Mouse (Mus musculus) limb, embryonic 14.5 days (tissue): ENCODE results near the gene Cebpe. TPM values are rescaled to one million over a fixed set of nuclear protein-coding genes. Genes with fewer than 3 reads are reported as not detected.

Experiments
- ATAC-seq: fragments of 200-750 bp; cut with Nextera tagmentation; 2 replicates; pipeline ENCODE4 v1.8.0; 2017; ENCODE audit warnings: low read depth, moderate number of reproducible peaks, moderate TSS enrichment; ENCODE audit not compliant: low FRiP score
- DNase-seq: peaks from one replicate; pipeline ENCODE4 v3.0.0-alpha.2; 2015; ENCODE audit warnings: low spot score
- H3K27ac ChIP-seq: fragments of 300-500 bp; sonication (generic); replicated peaks from 2 replicates; pipeline ENCODE4 v1.5.1; 2014; ENCODE audit warnings: low read depth, mild to moderate bottlenecking, low read length, moderate library complexity, mixed read lengths
- H3K27me3 ChIP-seq: fragments of 300-500 bp; sonication (generic); 2 replicates; pipeline ENCODE4 v1.6.1; 2014; ENCODE audit warnings: low read length, mixed read lengths; ENCODE audit not compliant: control insufficient read depth, insufficient read depth
- H3K36me3 ChIP-seq: fragments of 300-500 bp; sonication (generic); 2 replicates; pipeline ENCODE4 v1.6.1; 2014; ENCODE audit warnings: mild to moderate bottlenecking, low read length, moderate library complexity, mixed read lengths; ENCODE audit not compliant: control insufficient read depth, insufficient read depth
- H3K4me1 ChIP-seq: fragments of 300-500 bp; sonication (generic); 2 replicates; pipeline ENCODE4 v1.6.1; 2014; ENCODE audit warnings: antibody characterized with exemption, low read length, mixed read lengths; ENCODE audit not compliant: control insufficient read depth, insufficient read depth
- H3K4me2 ChIP-seq: fragments of 300-500 bp; sonication (generic); replicated peaks from 2 replicates; pipeline ENCODE4 v1.6.1; 2014; ENCODE audit warnings: low read depth, mild to moderate bottlenecking, low read length, moderate library complexity; ENCODE audit not compliant: severe bottlenecking
- H3K4me3 ChIP-seq: fragments of 300-500 bp; sonication (generic); replicated peaks from 2 replicates; pipeline ENCODE4 v1.5.1; 2014; ENCODE audit warnings: low read length
- H3K9ac ChIP-seq: fragments of 300-500 bp; sonication (generic); 2 replicates; pipeline ENCODE4 v1.6.1; 2014; ENCODE audit warnings: mild to moderate bottlenecking, low read depth, low read length, moderate library complexity; ENCODE audit not compliant: severe bottlenecking
- H3K9me3 ChIP-seq: fragments of 300-500 bp; sonication (generic); 2 replicates; pipeline ENCODE4 v1.6.1; 2016; ENCODE audit warnings: low read length; ENCODE audit not compliant: control insufficient read depth
- POLR2A ChIP-seq: fragments of 200-500 bp; IDR thresholded peaks from 2 replicates; pipeline ENCODE4 v1.8.0; 2012; ENCODE audit warnings: inconsistent platforms, mild to moderate bottlenecking, moderate library complexity, borderline replicate concordance; ENCODE audit not compliant: insufficient read depth, insufficient read length; ENCODE audit errors: extremely low read depth
- WGBS: fragments of 180-500 bp; shearing (Covaris S2); extraction: QIAGEN DNeasy Blood & Tissue Kit; methylation state at CpG from one replicate; pipeline ENCODE4 v1.1.7; 2014; 5-methylcytosine and 5-hydroxymethylcytosine counted together
- polyA plus RNA-seq, 2 experiments: library from polyadenylated mRNA; depleted of rRNA in 1 of 2; stranded (reverse) in 1 of 2; unstranded in 1 of 2; fragments of >200 nt; fragmentation: Nextera tagmentation in 1 of 2; extraction: Ambion mirVana in 1 of 2; gene quantifications; 2 replicates each; pipeline versions ENCODE4 v1.2.1 to v1.2.3; 2012 to 2014

The Cebpe gene
- polyA plus RNA-seq, 2 experiments: 0.23 to 0.30 TPM

DNA sequence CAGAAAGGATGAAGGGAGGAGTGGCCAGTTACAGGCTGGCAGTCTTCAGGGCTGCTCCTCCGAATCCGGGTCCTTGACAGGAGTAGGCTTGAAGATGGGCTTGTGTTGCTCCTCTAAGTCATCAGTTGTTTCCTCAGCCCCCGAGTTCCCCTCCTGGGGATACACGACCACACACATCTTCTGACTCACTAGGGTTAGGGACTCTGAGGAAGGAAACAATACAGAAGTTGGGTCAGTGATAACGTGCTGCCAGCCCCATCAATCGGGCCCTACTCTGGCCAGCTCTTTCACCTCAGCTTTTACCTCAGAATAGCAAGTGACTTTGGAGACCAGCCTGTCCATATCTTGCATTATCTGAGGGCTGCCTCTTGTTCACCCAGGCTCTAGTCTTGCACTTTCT, 12.1 kb upstream of the Cebpe start:
- WGBS: 82% methylated on average over 6 of the region's 6 CpGs
- H3K4me3 ChIP-seq: no peak overlapping the region

DNA sequence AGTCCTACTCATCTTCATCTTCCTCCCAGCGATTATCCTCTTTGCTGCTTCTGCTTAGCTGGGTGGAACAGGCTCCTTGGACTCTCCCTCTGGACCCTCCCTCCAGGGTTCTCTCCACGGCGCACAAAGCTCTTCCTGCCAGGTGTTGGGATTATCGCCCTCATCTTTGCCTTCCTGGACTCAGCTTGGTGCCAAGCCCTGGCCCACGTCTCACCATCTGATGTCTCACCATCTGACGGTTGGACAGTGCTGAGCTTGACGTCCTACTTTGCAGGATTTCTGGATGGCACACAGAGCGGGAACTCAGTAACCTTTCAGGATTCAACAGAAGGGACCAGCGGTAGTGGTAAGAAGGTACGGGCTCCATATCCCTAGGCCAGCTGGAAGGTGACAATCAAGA, 9.7 kb upstream of the Cebpe start:
- TF ChIP-seq POLR2A: no peak
- DNase-seq (no peak), ATAC-seq (no peak)
- Histone ChIP-seq H3K9ac (no peak overlapping the region), H3K4me3 (no peak overlapping the region), H3K27me3 (no peaks in the 10 kb centered on the region), H3K36me3 (no peaks in the 10 kb centered on the region), H3K4me2 (no peak overlapping the region), H3K9me3 (no peaks in the 10 kb centered on the region), H3K27ac (no peak overlapping the region), H3K4me1 (no peaks in the 10 kb centered on the region)
- 64% methylated on average over 10 of the region's 10 CpGs for WGBS

More for the DNA sequence above, 12.1 kb upstream of the Cebpe start:
- no peak overlapping the region for H3K27ac ChIP-seq
- H3K9ac ChIP-seq: no peak overlapping the region
- H3K9me3 ChIP-seq: no peaks in the 10 kb centered on the region
- TF ChIP-seq POLR2A: no peak
- no peaks in the 10 kb centered on the region for H3K36me3 ChIP-seq
- H3K4me1 ChIP-seq: no peaks in the 10 kb centered on the region
- DNase-seq: no peak
- ATAC-seq: no peak
- no peak overlapping the region for H3K4me2 ChIP-seq
- H3K27me3 ChIP-seq: no peaks in the 10 kb centered on the region

DNA sequence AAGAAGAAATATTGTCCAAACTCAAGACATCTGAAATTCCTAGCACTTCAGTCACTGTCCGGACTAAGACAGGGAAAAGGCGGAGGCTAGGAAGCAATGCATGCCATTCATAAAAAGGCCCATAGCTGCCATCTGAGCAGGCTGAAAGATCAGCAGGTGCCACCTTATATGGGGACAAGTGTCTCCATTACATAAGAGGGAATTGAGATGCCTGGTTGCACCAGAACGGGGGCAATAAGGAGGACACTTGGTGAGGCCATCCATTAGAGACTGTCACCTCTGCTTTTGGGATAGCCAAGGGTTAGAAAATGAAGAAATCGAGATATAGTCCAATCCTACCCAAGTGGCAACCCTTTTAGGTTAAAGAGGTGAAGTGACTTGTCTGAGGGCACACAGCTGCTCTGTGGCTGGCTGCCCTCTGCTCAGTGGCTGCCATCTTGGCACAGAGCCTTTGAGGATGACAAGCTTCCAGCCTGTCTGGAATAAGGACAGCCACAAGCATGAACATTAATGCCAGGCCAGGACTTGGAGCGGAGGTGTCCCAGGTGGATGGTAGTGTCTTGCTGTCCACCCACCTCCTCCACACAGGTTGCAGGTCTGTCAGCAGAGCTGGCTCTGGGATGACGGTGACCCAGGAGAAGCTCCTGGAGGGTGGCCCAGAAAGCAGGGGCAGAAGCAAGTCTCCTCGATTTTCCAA, 8.8 kb upstream of the Cebpe start:
- Histone ChIP-seq H3K4me2 (no peak overlapping the region), H3K4me3 (no peak overlapping the region), H3K27ac (no peak overlapping the region), H3K9me3 (no peaks in the 10 kb centered on the region), H3K36me3 (no peaks in the 10 kb centered on the region), H3K9ac (no peak overlapping the region), H3K27me3 (no peaks in the 10 kb centered on the region), H3K4me1 (no peaks in the 10 kb centered on the region)
- DNase-seq: no peak
- ATAC-seq: no peak
- TF ChIP-seq POLR2A: no peak
- WGBS: 86% methylated on average over 7 of the region's 7 CpGs

DNA sequence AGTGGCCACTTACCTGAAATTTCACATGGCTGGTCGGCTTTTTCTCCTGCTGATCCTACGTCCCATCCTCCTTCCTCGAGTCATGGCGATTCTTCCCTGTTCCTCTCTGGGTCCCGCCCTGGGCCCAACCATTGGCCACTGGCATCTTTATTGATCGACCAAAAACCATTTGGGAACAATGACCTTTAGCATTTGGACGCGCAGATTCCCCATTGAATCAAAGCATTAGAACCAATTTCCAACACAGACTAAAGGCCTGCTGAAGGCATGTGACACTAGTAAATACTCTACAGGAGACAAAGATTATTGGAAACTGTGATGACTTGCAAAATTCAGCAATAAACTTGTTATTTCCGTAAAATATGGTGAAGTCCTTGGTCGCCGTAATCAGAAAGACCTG, 8.1 kb upstream of the Cebpe start:
- 88% methylated on average over 11 of the region's 11 CpGs for WGBS
- no peak for TF ChIP-seq POLR2A
- H3K36me3 ChIP-seq: no peaks in the 10 kb centered on the region
- H3K9ac ChIP-seq: no peak overlapping the region
- ATAC-seq (no peak), DNase-seq (no peak)
- no peak overlapping the region for H3K27ac ChIP-seq
- no peak overlapping the region for H3K4me2 ChIP-seq
- no peaks in the 10 kb centered on the region for H3K4me1 ChIP-seq
- H3K9me3 ChIP-seq: no peaks in the 10 kb centered on the region
- no peak overlapping the region for H3K4me3 ChIP-seq
- H3K27me3 ChIP-seq: no peaks in the 10 kb centered on the region

DNA sequence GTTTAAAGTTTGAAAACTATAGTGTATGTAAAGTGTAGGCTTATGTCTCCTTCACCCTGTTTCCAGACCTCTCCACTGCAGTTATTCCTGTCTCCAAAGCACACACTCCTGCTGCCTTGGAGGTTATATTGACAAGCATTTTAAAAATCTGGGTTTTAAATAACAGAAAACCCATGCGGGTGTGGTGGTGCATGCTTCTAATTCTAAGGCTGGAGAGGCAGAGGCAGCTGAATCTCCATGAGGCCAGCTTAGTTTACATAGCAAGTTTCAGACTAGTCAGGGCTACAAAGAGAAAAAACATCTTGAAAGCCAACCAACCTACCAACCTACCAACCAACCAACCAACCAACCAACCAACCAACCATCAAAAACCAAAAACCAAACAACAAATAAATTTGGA, 3.4 kb upstream of the Cebpe start:
- Histone ChIP-seq H3K27me3 (no peaks in the 10 kb centered on the region), H3K4me3 (no peak overlapping the region), H3K9me3 (no peaks in the 10 kb centered on the region), H3K27ac (no peak overlapping the region), H3K36me3 (no peaks in the 10 kb centered on the region), H3K4me2 (no peak overlapping the region), H3K9ac (no peak overlapping the region), H3K4me1 (no peaks in the 10 kb centered on the region)
- ATAC-seq: no peak
- WGBS: 70% methylated on average over 1 of the region's 1 CpGs
- no peak for TF ChIP-seq POLR2A
- DNase-seq: no peak
